Mouse (Mus musculus) liver, embryonic 11.5 days (tissue): ENCODE data around the gene Doc2a. TPM values are rescaled to one million over a fixed set of nuclear protein-coding genes. Genes with fewer than 3 reads are reported as not detected.

Experiments used
- ATAC-seq: fragments of 200-750 bp; cut with Nextera tagmentation; replicated peaks from 2 replicates; pipeline ENCODE4 v1.8.0; 2017; ENCODE audit warnings: moderate number of reproducible peaks, mild to moderate bottlenecking, moderate TSS enrichment, moderate library complexity; ENCODE audit not compliant: low FRiP score
- DNase-seq: peaks from one replicate; pipeline ENCODE4 v3.0.0-alpha.2; 2017; ENCODE audit warnings: low spot score
- H3K27ac ChIP-seq: fragments of 300-500 bp; sonication (generic); 2 replicates; pipeline ENCODE4 v1.5.1; 2014; ENCODE audit warnings: mild to moderate bottlenecking, low read depth, low read length, control low read depth
- H3K27me3 ChIP-seq: fragments of 300-500 bp; sonication (generic); replicated peaks from 2 replicates; pipeline ENCODE4 v1.6.1; 2014; ENCODE audit warnings: low read length, mixed read lengths; ENCODE audit not compliant: control insufficient read depth, insufficient read depth
- H3K36me3 ChIP-seq: fragments of 300-500 bp; sonication (generic); 2 replicates; pipeline ENCODE4 v1.6.1; 2014; ENCODE audit warnings: mild to moderate bottlenecking, low read length, moderate library complexity, mixed read lengths; ENCODE audit not compliant: control insufficient read depth, insufficient read depth
- H3K4me1 ChIP-seq: fragments of 300-500 bp; sonication (generic); replicated peaks from 2 replicates; pipeline ENCODE4 v1.6.1; 2014; ENCODE audit warnings: low read length, mixed read lengths; ENCODE audit not compliant: control insufficient read depth, insufficient read depth
- H3K4me2 ChIP-seq: fragments of 300-500 bp; sonication (generic); 2 replicates; pipeline ENCODE4 v1.6.1; 2014; ENCODE audit warnings: mild to moderate bottlenecking, control low read depth, moderate library complexity
- H3K4me3 ChIP-seq: fragments of 300-500 bp; sonication (generic); 2 replicates; pipeline ENCODE4 v1.5.1; 2014; ENCODE audit warnings: low read depth, low read length, control low read depth
- H3K9ac ChIP-seq: fragments of 300-500 bp; sonication (generic); 2 replicates; pipeline ENCODE4 v1.6.1; 2014; ENCODE audit warnings: low read depth, low read length, control low read depth
- H3K9me3 ChIP-seq: fragments of 300-500 bp; sonication (generic); 2 replicates; pipeline ENCODE4 v1.6.1; 2016; ENCODE audit warnings: low read length, inconsistent platforms, mixed read lengths; ENCODE audit not compliant: control insufficient read depth
- WGBS: fragments of 180-500 bp; shearing (Covaris S2); extraction: QIAGEN DNeasy Blood & Tissue Kit; methylation state at CpG from one replicate; pipeline ENCODE4 v1.1.7; 2014; 5-methylcytosine and 5-hydroxymethylcytosine counted together
- polyA plus RNA-seq: library from polyadenylated mRNA; unstranded; fragments of >200 nt; fragmentation: Nextera tagmentation; extraction: Ambion mirVana; gene quantifications from 2 replicates; pipeline ENCODE4 v1.2.1, GENCODE M21; 2014

Gene Doc2a
- polyA plus RNA-seq, 1 experiment from 2014 or later, result 0.52 TPM

GRCm38 (mm10) chr7:126853454-126853853 is 6.2 kb downstream of the Doc2a start:
- 82% methylated on average over 5 of the region's 5 CpGs for WGBS
- Histone ChIP-seq H3K4me2 (no peak overlapping the region), H3K27ac (no peak overlapping the region), H3K9ac (no peak overlapping the region), H3K27me3 (peaks cover 23% of the 10 kb centered on the region), H3K4me1 (peaks cover 2% of the 10 kb centered on the region; the same call in 1 of the 2 replicates), H3K36me3 (peaks cover 46% of the 10 kb centered on the region), H3K9me3 (no peaks in the 10 kb centered on the region), H3K4me3 (no peak overlapping the region)
- ATAC-seq (no peak), DNase-seq (no peak)

GRCm38 (mm10) chr7:126855641-126856040 is 8.4 kb downstream of the Doc2a start:
- Histone ChIP-seq H3K27ac (no peak overlapping the region), H3K9me3 (no peaks in the 10 kb centered on the region), H3K9ac (no peak overlapping the region), H3K4me2 (no peak overlapping the region), H3K27me3 (0 out of 2 replicates have a peak, but pooled peaks cover 4% of the 10 kb centered on the region), H3K4me1 (0 out of 2 replicates have a peak, but pooled peaks cover 4% of the 10 kb centered on the region), H3K4me3 (no peak overlapping the region), H3K36me3 (peaks cover 57% of the 10 kb centered on the region)
- 79% methylated on average over 3 of the region's 3 CpGs for WGBS
- ATAC-seq (no peak), DNase-seq (no peak)

- Histone ChIP-seq H3K27ac (no peak overlapping the region), H3K27me3 (no peaks in the 10 kb centered on the region), H3K9ac (no peak overlapping the region), H3K4me1 (0 out of 2 replicates have a peak, but pooled peaks cover 7% of the 10 kb centered on the region), H3K36me3 (peaks cover 57% of the 10 kb centered on the region), H3K4me3 (no peak overlapping the region), H3K4me2 (no peak overlapping the region), H3K9me3 (no peaks in the 10 kb centered on the region)
- ATAC-seq (no peak), DNase-seq (no peak)
- WGBS, result 72% methylated on average over 9 of the region's 9 CpGs
Observed at GRCm38 (mm10) chr7:126856741-126857420, 9.7 kb downstream of the Doc2a start.

- Histone ChIP-seq H3K27me3 (no peaks in the 10 kb centered on the region), H3K4me2 (peak overlapping the region; percentile 73), H3K9ac (peak overlapping the region; percentile 80), H3K27ac (peak overlapping the region; percentile 67; the same call in 1 of the 2 replicates), H3K4me1 (peaks cover 23% of the 10 kb centered on the region), H3K9me3 (no peaks in the 10 kb centered on the region), H3K36me3 (peaks cover 35% of the 10 kb centered on the region), H3K4me3 (peak overlapping the region; percentile 79)
- WGBS, result 42% methylated on average over 5 of the region's 5 CpGs
- ATAC-seq (0 out of 2 replicates have a peak, but pooled peaks have one; percentile 4), DNase-seq (no peak)
Observed at GRCm38 (mm10) chr7:126860987-126861386, 13.8 kb downstream of the Doc2a start.

GRCm38 (mm10) chr7:126861429-126862130 is 14.4 kb downstream of the Doc2a start, which contains the start of gene Hirip3:
TSS of gene Hirip3 (plus strand) at chr7:126861972.
- under 1% methylated on average over 42 of the region's 42 CpGs for WGBS
- ATAC-seq, result peak; percentile 91
- peaks cover 34% of the 10 kb centered on the region for H3K36me3 ChIP-seq

GRCm38 (mm10) chr7:126862147-126862784 is 15.1 kb downstream of the Doc2a start, which contains the start of gene Ino80e:
TSS of gene Ino80e (minus strand) at chr7:126862377.
- H3K4me1 ChIP-seq, result peaks cover 23% of the 10 kb centered on the region
- H3K27me3 ChIP-seq, result no peaks in the 10 kb centered on the region
- peak within 1 kb of the TSS; percentile 73 for H3K4me2 ChIP-seq
- no peaks in the 10 kb centered on the region for H3K9me3 ChIP-seq
- WGBS, result under 1% methylated on average over 41 of the region's 41 CpGs
- DNase-seq (peak; percentile 90), ATAC-seq (peak; percentile 69)
- H3K4me3 ChIP-seq, result peak within 1 kb of the TSS; percentile 79
- H3K27ac ChIP-seq, result peak within 1 kb of the TSS; percentile 67; the same call in 1 of the 2 replicates
- H3K36me3 ChIP-seq, result peaks cover 35% of the 10 kb centered on the region
- peak within 1 kb of the TSS; percentile 80 for H3K9ac ChIP-seq

More at GRCm38 (mm10) chr7:126861429-126862130, 14.4 kb downstream of the Doc2a start, which contains the start of gene Hirip3:
- Histone ChIP-seq H3K4me3 (peak within 1 kb of the TSS; percentile 79), H3K9me3 (no peaks in the 10 kb centered on the region), H3K27me3 (no peaks in the 10 kb centered on the region), H3K27ac (peak within 1 kb of the TSS; percentile 67; the same call in 1 of the 2 replicates), H3K4me1 (peaks cover 23% of the 10 kb centered on the region), H3K4me2 (peak within 1 kb of the TSS; percentile 73), H3K9ac (peak within 1 kb of the TSS; percentile 80)
- DNase-seq, result peak; percentile 98

- DNase-seq (no peak), ATAC-seq (no peak)
- Histone ChIP-seq H3K27me3 (no peaks in the 10 kb centered on the region), H3K27ac (peak overlapping the region; percentile 21; the same call in 1 of the 2 replicates), H3K9me3 (no peaks in the 10 kb centered on the region), H3K36me3 (peaks cover 27% of the 10 kb centered on the region), H3K4me2 (peak overlapping the region; percentile 73), H3K9ac (peak overlapping the region; percentile 80), H3K4me3 (peak overlapping the region; percentile 79), H3K4me1 (peaks cover 23% of the 10 kb centered on the region)
- 68% methylated on average over 6 of the region's 6 CpGs for WGBS
Observed at GRCm38 (mm10) chr7:126863791-126864190, 16.6 kb downstream of the Doc2a start.

- Histone ChIP-seq H3K9ac (no peak overlapping the region), H3K4me1 (peaks cover 16% of the 10 kb centered on the region), H3K27me3 (no peaks in the 10 kb centered on the region), H3K4me3 (no peak overlapping the region), H3K9me3 (no peaks in the 10 kb centered on the region), H3K4me2 (no peak overlapping the region), H3K27ac (no peak overlapping the region), H3K36me3 (peaks cover 52% of the 10 kb centered on the region)
- no peak for DNase-seq
- ATAC-seq, result no peak
- WGBS, result 92% methylated on average over 2 of the region's 2 CpGs
Observed at GRCm38 (mm10) chr7:126867534-126867933, 20.3 kb downstream of the Doc2a start.
